Mouse (Mus musculus) small intestine, adult 2 months (tissue): Measurements from ENCODE around the gene Arhgef2.

Experiments used
- CTCF ChIP-seq: fragments of 200-500 bp; IDR thresholded peaks from 2 replicates; pipeline ENCODE4 v1.5.1; 2012; ENCODE audit warnings: low read depth, mild to moderate bottlenecking, control low read depth, inconsistent platforms, low read length, moderate library complexity, mixed read lengths; ENCODE audit not compliant: insufficient replicate concordance, insufficient read length; ENCODE audit errors: extremely low read depth
- POLR2A ChIP-seq: fragments of 200-500 bp; IDR thresholded peaks from 2 replicates; pipeline ENCODE4 v1.6.1; 2012; ENCODE audit warnings: low read depth, mild to moderate bottlenecking, control low read depth, inconsistent platforms, low read length, moderate library complexity

GRCm38 (mm10) chr3:88651669-88652618, 46.2 kb downstream of the Arhgef2 start:
- TF ChIP-seq CTCF: no peak
- no peak for TF ChIP-seq POLR2A
